Mouse (Mus musculus) testis, adult 2 months (tissue): ENCODE measurements around the gene Kcnk4. TPM values are rescaled to one million over a fixed set of nuclear protein-coding genes. Genes with fewer than 3 reads are reported as not detected.

Experiments
- H3K27ac ChIP-seq: fragments of 200-500 bp; 2 replicates; pipeline ENCODE4 v1.5.1; 2012; ENCODE audit warnings: low read depth, low read length; ENCODE audit not compliant: control insufficient read depth, insufficient read depth
- H3K27me3 ChIP-seq: fragments of 200-500 bp; 2 replicates; pipeline ENCODE4 v1.6.1; 2012; ENCODE audit warnings: mild to moderate bottlenecking, low read length, moderate library complexity; ENCODE audit not compliant: control insufficient read depth, insufficient read depth
- H3K36me3 ChIP-seq: fragments of 200-500 bp; 2 replicates; pipeline ENCODE4 v1.6.1; 2012; ENCODE audit warnings: mild to moderate bottlenecking, low read length; ENCODE audit not compliant: control insufficient read depth, insufficient read depth
- H3K4me1 ChIP-seq: fragments of 200-500 bp; 2 replicates; pipeline ENCODE4 v1.6.1; 2012; ENCODE audit warnings: low read length; ENCODE audit not compliant: control insufficient read depth, insufficient read depth
- H3K4me3 ChIP-seq: fragments of 200-500 bp; 2 replicates; pipeline ENCODE4 v1.5.1; 2012; ENCODE audit warnings: low read depth, mild to moderate bottlenecking, low read length, moderate library complexity, mixed read lengths; ENCODE audit not compliant: control insufficient read depth
- CTCF ChIP-seq: fragments of 200-500 bp; IDR thresholded peaks from 2 replicates; pipeline ENCODE4 v1.5.1; 2012; ENCODE audit warnings: low read depth, mild to moderate bottlenecking, inconsistent platforms, low read length, moderate library complexity; ENCODE audit not compliant: control insufficient read depth, insufficient read depth, insufficient replicate concordance
- POLR2A ChIP-seq: fragments of 200-500 bp; IDR thresholded peaks from 2 replicates; pipeline ENCODE4 v1.6.1; 2012; ENCODE audit warnings: low read depth, mild to moderate bottlenecking, inconsistent platforms, low read length, moderate library complexity; ENCODE audit not compliant: control insufficient read depth
- polyA plus RNA-seq: library from polyadenylated mRNA; depleted of rRNA; stranded (reverse); fragments of >200 nt; gene quantifications from 2 replicates; pipeline ENCODE4 v1.2.3, GENCODE M21; 2012

The Kcnk4 gene
- polyA plus RNA-seq, 1 experiment = 1.5 TPM

DNA sequence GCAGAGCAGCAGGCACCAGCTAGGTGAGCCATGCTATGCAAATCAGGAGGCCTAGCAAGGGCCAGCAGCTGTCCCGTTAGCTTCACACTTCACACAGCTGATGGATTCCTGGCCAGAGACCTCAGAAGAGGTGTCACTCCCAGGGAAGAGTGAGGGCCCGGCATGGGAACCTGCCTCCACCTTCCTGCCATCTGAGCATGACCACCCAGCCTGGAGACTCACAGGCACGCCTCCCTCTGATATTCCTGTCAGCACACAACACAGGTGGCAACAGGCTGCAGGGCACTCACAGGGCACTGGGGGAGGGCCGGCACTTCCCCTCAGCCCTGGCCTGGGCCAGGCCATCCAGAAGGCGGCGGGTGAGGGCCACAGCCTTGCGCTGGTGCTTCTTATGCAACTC, 21.1 kb upstream of the Kcnk4 start:
- no peaks in the 10 kb centered on the region for H3K27me3 ChIP-seq
- peaks cover 17% of the 10 kb centered on the region for H3K4me1 ChIP-seq
- no peak overlapping the region for H3K27ac ChIP-seq
- TF ChIP-seq POLR2A = no peak
- TF ChIP-seq CTCF = no peak
- H3K4me3 ChIP-seq = no peak overlapping the region
- no peaks in the 10 kb centered on the region; the same call in 1 of the 2 replicates for H3K36me3 ChIP-seq

DNA sequence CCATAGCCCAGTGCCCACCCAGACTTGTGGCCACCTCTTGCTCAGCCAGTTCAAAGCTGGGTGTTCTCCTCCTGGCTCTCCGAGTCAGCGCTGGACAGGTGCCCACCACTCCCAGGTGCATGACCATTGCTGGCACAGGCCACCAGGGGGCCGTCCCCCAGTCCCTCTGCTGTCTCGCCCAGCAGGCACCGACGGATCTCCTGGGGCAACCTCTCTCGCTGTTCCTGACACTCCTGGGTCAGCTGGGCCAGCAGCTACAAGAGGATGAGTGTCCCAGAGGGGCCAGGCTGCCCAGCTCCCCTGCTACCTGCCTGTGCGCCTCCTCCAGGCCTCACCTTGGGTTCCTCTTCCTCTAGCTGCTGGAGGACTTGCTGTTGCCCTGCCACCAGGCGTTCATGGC, 19.7 kb upstream of the Kcnk4 start:
- Histone ChIP-seq H3K27me3 (no peaks in the 10 kb centered on the region), H3K27ac (no peak overlapping the region), H3K4me1 (peaks cover 18% of the 10 kb centered on the region), H3K4me3 (no peak overlapping the region), H3K36me3 (no peaks in the 10 kb centered on the region; the same call in 1 of the 2 replicates)
- TF ChIP-seq CTCF (peak; percentile 40; the same call in 1 of the 2 replicates), POLR2A (no peak)

DNA sequence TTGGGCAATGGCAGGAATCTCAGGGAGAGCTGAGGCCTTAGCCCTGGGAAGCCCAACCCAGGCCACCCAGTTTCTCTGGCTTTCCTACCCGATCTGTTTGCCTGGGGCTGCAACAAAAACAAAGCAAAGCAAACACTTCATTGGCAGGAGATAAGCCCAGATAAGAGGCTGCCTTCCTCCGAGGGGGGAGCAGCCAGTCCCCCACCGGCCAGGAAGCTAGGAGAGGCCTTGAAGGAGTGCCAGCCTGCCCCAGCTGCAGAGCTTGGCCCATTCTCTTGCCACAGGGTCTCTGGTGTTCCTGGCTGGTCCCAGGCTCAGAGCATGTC, 18.4 kb upstream of the Kcnk4 start:
- peak overlapping the region; percentile 78 for H3K27ac ChIP-seq
- no peak overlapping the region for H3K4me3 ChIP-seq
- H3K4me1 ChIP-seq = peaks cover 18% of the 10 kb centered on the region
- H3K36me3 ChIP-seq = no peaks in the 10 kb centered on the region; the same call in 1 of the 2 replicates
- TF ChIP-seq CTCF = no peak
- TF ChIP-seq POLR2A = no peak
- H3K27me3 ChIP-seq = no peaks in the 10 kb centered on the region

DNA sequence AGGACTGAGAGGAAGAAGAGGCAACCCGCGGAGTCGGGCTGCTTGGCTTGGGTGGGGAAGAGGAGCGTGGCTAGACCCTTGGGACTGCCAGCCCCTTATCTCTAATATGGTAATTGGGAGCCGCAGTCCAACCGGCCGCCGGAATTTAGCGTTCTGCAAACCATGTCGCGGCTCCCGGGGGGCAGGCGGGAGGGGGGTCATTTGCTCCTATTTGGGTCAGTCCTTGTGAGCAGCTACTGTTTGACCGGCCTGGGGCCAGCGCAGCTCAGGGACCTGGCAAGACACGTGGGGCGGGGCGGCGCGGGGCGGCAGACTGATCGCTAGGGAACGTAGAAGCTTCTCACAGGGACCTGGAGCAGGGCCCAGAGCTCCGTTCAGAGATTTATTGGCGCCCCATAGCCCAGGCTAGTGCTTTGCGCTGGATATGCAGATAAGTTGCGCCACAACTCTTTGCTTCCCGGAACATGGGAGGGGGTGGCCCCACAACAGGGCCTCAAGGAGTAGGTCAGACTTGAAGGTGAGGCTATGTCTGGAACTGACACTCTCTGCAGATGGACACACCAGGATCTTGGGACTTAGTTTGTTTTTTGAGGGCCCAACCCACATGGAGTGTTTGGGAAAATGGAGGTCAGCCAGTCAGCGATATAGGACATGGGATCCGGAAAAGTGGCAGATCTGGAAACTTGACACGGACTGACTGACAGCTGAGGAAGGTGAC, 17.8 kb upstream of the Kcnk4 start:
- H3K4me3 ChIP-seq = peak overlapping the region; percentile 87
- no peaks in the 10 kb centered on the region; the same call in 1 of the 2 replicates for H3K36me3 ChIP-seq
- no peaks in the 10 kb centered on the region for H3K27me3 ChIP-seq
- peaks cover 18% of the 10 kb centered on the region for H3K4me1 ChIP-seq
- H3K27ac ChIP-seq = peak overlapping the region; percentile 78
- no peak for TF ChIP-seq POLR2A
- TF ChIP-seq CTCF = no peak

DNA sequence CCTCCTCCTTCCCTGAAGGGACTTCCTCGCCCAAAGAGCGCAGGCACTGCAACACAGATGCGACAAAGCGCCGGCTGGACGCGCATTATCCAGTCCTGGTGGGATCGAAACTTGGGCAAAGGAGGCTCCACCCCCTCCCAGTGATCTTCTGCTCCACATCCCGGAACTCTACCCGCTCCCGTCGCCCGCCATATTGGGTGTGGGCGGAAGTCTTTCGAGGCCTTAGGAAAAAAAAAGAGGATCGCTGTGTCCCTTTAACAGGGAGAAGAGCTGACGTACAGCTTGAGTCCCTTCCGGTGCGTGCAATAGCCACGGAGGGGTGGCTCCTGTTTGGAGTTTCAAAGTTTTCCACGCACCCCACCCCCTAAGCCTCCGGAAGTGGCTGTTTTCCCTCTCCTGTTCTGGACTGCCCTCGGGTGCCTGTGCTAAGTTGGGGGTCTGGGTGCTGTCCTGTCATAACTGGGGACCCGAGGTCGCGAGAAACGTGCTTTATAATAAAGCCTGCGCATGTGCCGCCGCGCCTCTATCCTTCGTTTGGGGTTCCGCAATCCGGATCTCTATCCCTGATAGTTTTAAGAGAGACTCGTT, 17.2 kb upstream of the Kcnk4 start:
- TF ChIP-seq CTCF (no peak), POLR2A (peak; percentile 50)
- H3K4me1 ChIP-seq = peaks cover 18% of the 10 kb centered on the region
- H3K36me3 ChIP-seq = no peaks in the 10 kb centered on the region; the same call in 1 of the 2 replicates
- H3K4me3 ChIP-seq = peak overlapping the region; percentile 87
- H3K27ac ChIP-seq = peak overlapping the region; percentile 79
- H3K27me3 ChIP-seq = no peaks in the 10 kb centered on the region

DNA sequence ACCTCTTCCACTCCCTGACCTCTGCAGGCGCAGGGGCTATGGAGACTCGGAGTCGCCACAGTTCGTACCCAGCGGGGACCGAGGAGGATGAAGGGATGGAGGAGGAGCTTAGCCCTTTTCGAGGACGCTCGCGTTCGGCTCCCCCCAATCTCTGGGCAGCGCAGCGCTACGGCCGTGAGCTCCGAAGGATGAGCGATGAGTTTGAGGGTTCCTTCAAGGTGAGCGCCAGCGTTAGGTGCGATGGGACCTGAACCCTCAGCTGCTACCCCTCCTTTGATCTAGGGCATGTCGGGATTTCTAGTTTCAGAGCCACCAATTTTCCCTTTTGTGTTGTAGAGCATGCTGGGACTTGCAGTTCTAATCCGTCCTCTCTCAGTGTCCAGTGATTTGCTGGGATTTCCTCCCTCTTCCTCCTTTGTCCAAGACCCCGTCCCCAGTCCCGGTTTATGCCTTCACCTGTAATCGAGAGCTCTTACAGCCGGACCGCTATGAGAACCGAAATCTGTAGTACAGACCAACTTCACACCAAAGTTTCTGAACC, 16.4 kb upstream of the Kcnk4 start:
- peaks cover 18% of the 10 kb centered on the region for H3K4me1 ChIP-seq
- no peaks in the 10 kb centered on the region; the same call in 1 of the 2 replicates for H3K36me3 ChIP-seq
- TF ChIP-seq POLR2A (peak; percentile 37; the same call in 1 of the 2 replicates), CTCF (no peak)
- H3K27me3 ChIP-seq = no peaks in the 10 kb centered on the region
- peak overlapping the region; percentile 87 for H3K4me3 ChIP-seq
- H3K27ac ChIP-seq = peak overlapping the region; percentile 79

DNA sequence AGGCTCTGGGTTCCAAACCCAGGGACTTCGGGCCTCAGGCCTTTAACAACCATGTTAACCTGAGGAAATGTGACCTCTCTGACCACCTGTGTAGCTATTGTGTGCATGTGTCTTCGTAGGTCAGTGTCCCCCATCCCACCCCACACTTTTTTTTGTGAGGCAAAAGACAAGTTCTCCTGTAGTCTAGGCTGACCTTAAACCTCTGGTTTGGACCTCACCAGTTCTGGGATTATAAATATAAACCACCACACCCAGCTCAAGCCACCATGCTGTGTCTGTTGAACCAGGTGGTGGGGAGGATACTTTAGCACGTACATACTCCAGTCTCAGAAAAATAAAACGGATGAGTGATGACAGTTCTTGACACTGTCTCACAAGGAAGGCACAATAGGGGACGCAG, 15.6 kb upstream of the Kcnk4 start:
- no peaks in the 10 kb centered on the region for H3K27me3 ChIP-seq
- H3K27ac ChIP-seq = no peak overlapping the region
- no peaks in the 10 kb centered on the region for H3K36me3 ChIP-seq
- peaks cover 18% of the 10 kb centered on the region for H3K4me1 ChIP-seq
- TF ChIP-seq CTCF (no peak), POLR2A (no peak)
- H3K4me3 ChIP-seq = no peak overlapping the region

DNA sequence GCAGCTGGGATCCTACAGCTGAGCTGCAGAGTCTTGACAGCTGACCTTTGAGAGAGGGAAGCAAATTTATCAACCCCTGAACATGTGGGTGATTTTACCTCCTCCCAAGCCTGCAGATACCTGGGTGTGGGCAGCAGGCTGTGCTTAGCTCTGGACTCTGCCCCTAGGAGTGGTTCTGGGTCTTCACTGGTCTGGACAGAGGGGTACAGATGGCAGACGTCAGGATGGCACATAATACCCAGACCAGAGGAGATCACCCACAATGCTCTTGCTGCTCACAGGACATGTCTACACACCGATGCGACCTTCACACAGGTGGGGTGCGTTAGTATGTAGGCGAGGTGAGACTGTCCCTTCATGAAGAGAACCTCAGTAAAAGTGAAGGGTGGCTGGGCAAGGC, 15.2 kb upstream of the Kcnk4 start:
- H3K27ac ChIP-seq = no peak overlapping the region

More for the DNA sequence above, 15.2 kb upstream of the Kcnk4 start:
- no peak overlapping the region for H3K4me3 ChIP-seq
- no peaks in the 10 kb centered on the region for H3K27me3 ChIP-seq
- TF ChIP-seq POLR2A = no peak
- TF ChIP-seq CTCF = no peak
- H3K4me1 ChIP-seq = peaks cover 18% of the 10 kb centered on the region
- no peaks in the 10 kb centered on the region for H3K36me3 ChIP-seq
